Mouse (Mus musculus) MEL (cell line): ENCODE results near the gene Ift20. TPM values are rescaled to one million over a fixed set of nuclear protein-coding genes. Genes with fewer than 3 reads are reported as not detected.

Source experiments
- DNase-seq: peaks from one replicate; pipeline ENCODE4 v3.0.0; 2011; ENCODE audit warnings: low read depth, low spot score
- H3K27ac ChIP-seq: 2 replicates; pipeline ENCODE4 v1.5.1; 2012; ENCODE audit warnings: low read depth, mild to moderate bottlenecking, control low read depth, low read length, moderate library complexity; ENCODE audit not compliant: control insufficient read depth
- H3K27me3 ChIP-seq, 2 experiments: fragments of 150-350 bp in 1 of 2; sonication (generic) in 1 of 2; 2 replicates each; pipeline ENCODE4 v1.6.1; 2012; ENCODE audit warnings: low read length in 2 of 2, mild to moderate bottlenecking in 2 of 2, improper control_type of control experiment in 1 of 2, moderate library complexity in 1 of 2; ENCODE audit not compliant: insufficient read depth in 2 of 2, control insufficient read depth in 1 of 2
- H3K36me3 ChIP-seq, 2 experiments: 2 replicates each; pipeline ENCODE4 v1.6.1; 2012 to 2014; ENCODE audit warnings: low read length in 2 of 2, improper control_type of control experiment in 1 of 2, inconsistent platforms in 1 of 2, mild to moderate bottlenecking in 1 of 2; ENCODE audit not compliant: insufficient read depth in 2 of 2, control insufficient read depth in 1 of 2
- H3K4me1 ChIP-seq, 2 experiments: fragments of 150-350 bp in 1 of 2; sonication (generic) in 1 of 2; 2 replicates each; pipeline ENCODE4 v1.6.1; 2012; ENCODE audit warnings: low read length in 2 of 2, improper control_type of control experiment in 1 of 2, mild to moderate bottlenecking in 1 of 2; ENCODE audit not compliant: insufficient read depth in 2 of 2, control insufficient read depth in 1 of 2
- H3K4me3 ChIP-seq, 2 experiments: fragments of 150-350 bp in 1 of 2; sonication (generic) in 1 of 2; 2 replicates each; pipeline ENCODE4 v1.5.1; 2012; ENCODE audit warnings: low read depth in 2 of 2, low read length in 2 of 2, mild to moderate bottlenecking in 2 of 2, moderate library complexity in 2 of 2, control low read depth in 1 of 2, improper control_type of control experiment in 1 of 2; ENCODE audit not compliant: control insufficient read depth in 1 of 2, insufficient read depth in 1 of 2
- H3K79me2 ChIP-seq: 2 replicates; pipeline ENCODE4 v1.6.1; 2012; ENCODE audit warnings: mild to moderate bottlenecking, low read length, moderate library complexity; ENCODE audit not compliant: control insufficient read depth, poor library complexity, insufficient read depth
- H3K9ac ChIP-seq: 2 replicates; pipeline ENCODE4 v1.6.1; 2012; ENCODE audit warnings: low read depth, mild to moderate bottlenecking, control low read depth, low read length, moderate library complexity; ENCODE audit not compliant: control insufficient read depth, poor library complexity, severe bottlenecking
- H3K9me3 ChIP-seq: fragments of 150-350 bp; sonication (generic); replicated peaks from 2 replicates; pipeline ENCODE4 v1.6.1; 2012; ENCODE audit warnings: mild to moderate bottlenecking, low read length, improper control_type of control experiment, moderate library complexity; ENCODE audit not compliant: insufficient read depth
- BHLHE40 ChIP-seq: IDR thresholded peaks from 2 replicates; pipeline ENCODE4 v1.6.1; 2012; ENCODE audit warnings: low read depth, mild to moderate bottlenecking, inconsistent platforms, low read length, improper control_type of control experiment, borderline replicate concordance
- CHD1 ChIP-seq: IDR thresholded peaks from 2 replicates; pipeline ENCODE4 v1.6.1; 2012; ENCODE audit warnings: low read depth, mild to moderate bottlenecking, inconsistent platforms, low read length, improper control_type of control experiment
- CHD2 ChIP-seq: IDR thresholded peaks from 2 replicates; pipeline ENCODE4 v1.6.1; 2011; ENCODE audit warnings: low read length, improper control_type of control experiment
- CTCF ChIP-seq, 3 experiments: IDR thresholded peaks in 2 of 3; conservative IDR thresholded peaks in 1 of 3; 2 replicates each; pipeline ENCODE4 v1.5.1; 2011 to 2012; ENCODE audit warnings: low read length in 3 of 3, low read depth in 2 of 3, mild to moderate bottlenecking in 2 of 3, improper control_type of control experiment in 1 of 3, inconsistent platforms in 1 of 3, mixed read lengths in 1 of 3, moderate library complexity in 1 of 3; ENCODE audit not compliant: control insufficient read depth in 1 of 3, insufficient read depth in 1 of 3, poor library complexity in 1 of 3, severe bottlenecking in 1 of 3
- E2F4 ChIP-seq: IDR thresholded peaks from 2 replicates; pipeline ENCODE4 v1.6.1; 2011; ENCODE audit warnings: low read depth, low read length, improper control_type of control experiment, borderline replicate concordance
- ELF1 ChIP-seq: IDR thresholded peaks from 2 replicates; pipeline ENCODE4 v1.6.1; 2014; ENCODE audit warnings: low read depth, mild to moderate bottlenecking, inconsistent platforms, low read length, improper control_type of control experiment, moderate library complexity
- EP300 ChIP-seq, 2 experiments: IDR thresholded peaks; 2 replicates each; pipeline ENCODE4 v1.6.1; 2011; ENCODE audit warnings: improper control_type of control experiment in 2 of 2, low read length in 2 of 2, low read depth in 1 of 2, mild to moderate bottlenecking in 1 of 2
- ETS1 ChIP-seq: IDR thresholded peaks from 2 replicates; pipeline ENCODE4 v1.6.1; 2012; ENCODE audit warnings: low read depth, mild to moderate bottlenecking, inconsistent platforms, low read length, improper control_type of control experiment, moderate library complexity
- GABPA ChIP-seq: IDR thresholded peaks from 2 replicates; pipeline ENCODE4 v1.6.1; 2012; ENCODE audit warnings: low read depth, mild to moderate bottlenecking, inconsistent platforms, low read length, improper control_type of control experiment, moderate library complexity
- GATA1 ChIP-seq: IDR thresholded peaks from 2 replicates; pipeline ENCODE4 v1.6.1; 2011; ENCODE audit warnings: low read depth, low read length, improper control_type of control experiment
- HCFC1 ChIP-seq: IDR thresholded peaks from 2 replicates; pipeline ENCODE4 v1.6.1; 2012; ENCODE audit warnings: low read depth, mild to moderate bottlenecking, inconsistent platforms, low read length, improper control_type of control experiment, moderate library complexity
- JUND ChIP-seq: IDR thresholded peaks from 2 replicates; pipeline ENCODE4 v1.6.1; 2011; ENCODE audit warnings: low read depth, mild to moderate bottlenecking, improper control_type of control experiment, low read length
- MAFK ChIP-seq: IDR thresholded peaks from 2 replicates; pipeline ENCODE4 v1.6.1; 2011; ENCODE audit warnings: low read depth, mild to moderate bottlenecking, low read length, improper control_type of control experiment, borderline replicate concordance
- MAX ChIP-seq: IDR thresholded peaks from 2 replicates; pipeline ENCODE4 v1.6.1; 2011; ENCODE audit warnings: low read length, improper control_type of control experiment
- MXI1 ChIP-seq: IDR thresholded peaks from 2 replicates; pipeline ENCODE4 v1.6.1; 2011; ENCODE audit warnings: mild to moderate bottlenecking, low read depth, low read length, improper control_type of control experiment
- MYC ChIP-seq: IDR thresholded peaks from 2 replicates; pipeline ENCODE4 v1.6.1; 2011; ENCODE audit warnings: low read depth, mild to moderate bottlenecking, low read length, improper control_type of control experiment, moderate library complexity
- NELFE ChIP-seq: IDR thresholded peaks from 2 replicates; pipeline ENCODE4 v1.6.1; 2011; ENCODE audit warnings: low read depth, low read length, improper control_type of control experiment
- NRF1 ChIP-seq: IDR thresholded peaks from 2 replicates; pipeline ENCODE4 v1.6.1; 2014; ENCODE audit warnings: low read depth, mild to moderate bottlenecking, inconsistent platforms, low read length, improper control_type of control experiment, moderate library complexity; ENCODE audit not compliant: poor library complexity, insufficient read depth, severe bottlenecking
- POLR2A ChIP-seq, 2 experiments: IDR thresholded peaks; 2 replicates each; pipeline ENCODE4 v1.6.1; 2011 to 2012; ENCODE audit warnings: low read length in 2 of 2, mild to moderate bottlenecking in 2 of 2, control low read depth in 1 of 2, improper control_type of control experiment in 1 of 2, low read depth in 1 of 2, moderate library complexity in 1 of 2; ENCODE audit not compliant: control insufficient read depth in 1 of 2, insufficient read depth in 1 of 2, poor library complexity in 1 of 2
- RCOR1 ChIP-seq: IDR thresholded peaks from 2 replicates; pipeline ENCODE4 v1.6.1; 2012; ENCODE audit warnings: low read depth, mild to moderate bottlenecking, inconsistent platforms, low read length, improper control_type of control experiment
- SIN3A ChIP-seq: IDR thresholded peaks from 2 replicates; pipeline ENCODE4 v1.6.1; 2012; ENCODE audit warnings: low read length, improper control_type of control experiment, inconsistent platforms
- TAL1 ChIP-seq: IDR thresholded peaks from 2 replicates; pipeline ENCODE4 v1.6.1; 2012; ENCODE audit warnings: mild to moderate bottlenecking, inconsistent platforms, low read length, moderate library complexity, mixed read lengths
- TCF12 ChIP-seq: IDR thresholded peaks from 2 replicates; pipeline ENCODE4 v1.6.1; 2014; ENCODE audit warnings: low read depth, mild to moderate bottlenecking, inconsistent platforms, low read length, improper control_type of control experiment, moderate library complexity
- USF2 ChIP-seq, 2 experiments: IDR thresholded peaks; 2 replicates each; pipeline ENCODE4 v1.6.1; 2011 to 2012; ENCODE audit warnings: improper control_type of control experiment in 2 of 2, low read length in 2 of 2, borderline replicate concordance in 1 of 2, inconsistent platforms in 1 of 2, low read depth in 1 of 2, mild to moderate bottlenecking in 1 of 2; ENCODE audit not compliant: insufficient read depth in 1 of 2
- ZC3H11A ChIP-seq: IDR thresholded peaks from 2 replicates; pipeline ENCODE4 v1.6.1; 2012; ENCODE audit warnings: low read depth, mild to moderate bottlenecking, inconsistent platforms, low read length, improper control_type of control experiment
- ZKSCAN1 ChIP-seq: IDR thresholded peaks from 2 replicates; pipeline ENCODE4 v1.6.1; 2012; ENCODE audit warnings: low read depth, mild to moderate bottlenecking, inconsistent platforms, low read length, improper control_type of control experiment, moderate library complexity
- ZMIZ1 ChIP-seq: IDR thresholded peaks from 2 replicates; pipeline ENCODE4 v1.6.1; 2012; ENCODE audit warnings: low read depth, mild to moderate bottlenecking, inconsistent platforms, low read length, improper control_type of control experiment, moderate library complexity
- ZNF384 ChIP-seq: IDR thresholded peaks from 2 replicates; pipeline ENCODE4 v1.6.1; 2012; ENCODE audit warnings: low read depth, mild to moderate bottlenecking, inconsistent platforms, low read length, improper control_type of control experiment
- polyA plus RNA-seq, 2 experiments: library from polyadenylated mRNA; stranded (reverse) in 1 of 2; unstranded in 1 of 2; fragments of >175 nt in 1 of 2; fragments of >200 nt in 1 of 2; gene quantifications; 2 replicates each; pipeline versions ENCODE4 v1.2.1 to v1.2.4; 2012; ENCODE audit warnings: low replicate concordance in 2 of 2, low read depth in 1 of 2; ENCODE audit not compliant: insufficient read length in 2 of 2, insufficient read depth in 1 of 2, missing spikeins in 1 of 2
- total RNA-seq: library from RNA; depleted of rRNA; stranded (reverse); fragments of 300-350 nt; gene quantifications from 2 replicates; pipeline ENCODE4 v1.2.3, GENCODE M21; 2012

Ift20 gene
- total and polyA plus RNA-seq, 3 experiments: 128 to 196 TPM; not detected in 1

GRCm38 (mm10) chr11:78497071-78497541 lies 39.1 kb upstream of the Ift20 start:
- H3K27me3 ChIP-seq: peaks cover 0 to 1% of the 10 kb centered on the region in 2 experiments; a peak in 3 of 4 replicates
- DNase-seq: no peak
- TF ChIP-seq GABPA (no peak), MAX (no peak), BHLHE40 (no peak), RCOR1 (no peak), NRF1 (no peak), MXI1 (no peak), SIN3A (no peak), CTCF (IDR thresholded peaks at IDR 0.05 in 2 of 3, conservative IDR thresholded peaks at IDR 0.05 in 1 of 3; ENCODE audit: control insufficient read depth in 1 of 3, insufficient read depth in 1 of 3, low read depth in 2 of 3, low read length in 3 of 3, poor library complexity in 1 of 3, severe bottlenecking in 1 of 3) (no peak), ZKSCAN1 (no peak), JUND (no peak), ZMIZ1 (no peak), HCFC1 (no peak), USF2 (IDR thresholded peaks at IDR 0.05; ENCODE audit: borderline replicate concordance in 1 of 2, insufficient read depth in 1 of 2, low read depth in 1 of 2, low read length in 2 of 2) (no peak), ZC3H11A (no peak), ETS1 (no peak), TAL1 (no peak), POLR2A (IDR thresholded peaks at IDR 0.05; ENCODE audit: control insufficient read depth in 1 of 2, insufficient read depth in 1 of 2, low read depth in 1 of 2, low read length in 2 of 2, poor library complexity in 1 of 2) (no peak)

DNA sequence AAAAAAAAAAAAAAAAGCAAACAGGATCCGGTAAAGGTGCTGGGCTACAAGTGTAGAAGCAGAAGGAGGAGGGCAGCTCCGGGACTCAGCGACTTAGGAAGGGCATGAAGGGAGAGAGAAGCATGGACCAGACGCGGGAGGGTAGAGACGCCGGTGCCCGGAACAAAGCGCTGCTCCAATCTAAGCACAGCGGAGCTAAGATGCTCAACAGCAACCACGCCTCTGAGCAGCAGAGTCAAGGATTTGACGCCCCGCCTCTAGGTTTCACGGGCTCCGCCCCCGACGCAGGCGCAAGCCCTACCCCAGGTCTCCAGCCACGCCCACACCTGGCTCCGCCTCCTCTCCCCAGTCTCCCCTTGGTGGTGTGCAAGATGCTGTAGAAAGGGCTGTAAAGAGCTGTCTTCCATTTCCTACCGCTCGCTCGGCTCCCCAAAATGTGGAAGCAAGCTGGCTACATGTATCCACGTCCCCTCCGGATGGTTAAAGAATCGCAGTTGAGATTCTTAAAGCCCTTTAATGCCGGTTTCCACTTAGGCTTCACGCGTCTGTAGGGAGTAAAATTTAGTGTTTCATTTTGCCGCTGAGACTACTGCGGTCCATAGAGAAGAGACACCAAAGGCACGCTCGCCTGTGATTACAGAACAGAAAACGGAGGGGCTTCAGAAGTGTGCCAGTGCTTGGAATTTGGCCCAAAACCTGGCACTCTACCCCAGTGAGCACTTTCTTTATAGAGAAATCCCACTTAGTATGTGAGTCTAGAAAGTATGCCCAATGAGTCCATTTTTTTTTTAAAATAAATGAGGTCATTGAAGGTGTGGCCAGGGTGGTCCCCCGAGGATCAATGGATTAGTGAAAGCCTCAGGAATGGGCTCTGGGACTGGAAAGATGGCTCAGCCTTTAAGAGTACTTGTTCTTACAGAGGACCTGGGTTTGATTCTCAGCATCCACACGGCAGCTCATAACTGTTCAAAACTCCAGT lies 38.3 kb upstream of the Ift20 start, which contains the start of gene Sarm1:
TSS of gene Sarm1 (minus strand) at position 211 of the 979 bp plus-strand sequence.
- Histone ChIP-seq H3K4me1 (peaks cover 0 to 18% of the 10 kb centered on the region in 2 experiments; a peak in 2 of 4 replicates), H3K27ac (peak within 1 kb of the TSS; percentile 43; the same call in 1 of the 2 replicates), H3K36me3 (peaks cover 0 to 7% of the 10 kb centered on the region in 2 experiments; a peak in 1 of 4 replicates), H3K27me3 (peaks cover 0 to 1% of the 10 kb centered on the region in 2 experiments; a peak in 3 of 4 replicates), H3K4me3 (peak within 1 kb of the TSS; percentile 65 to 80), H3K9me3 (no peaks in the 10 kb centered on the region), H3K9ac (peak within 1 kb of the TSS; percentile 69), H3K79me2 (no peaks in the 10 kb centered on the region)
- DNase-seq: peak; percentile 99
- TF ChIP-seq EP300 (IDR thresholded peaks at IDR 0.05; ENCODE audit: low read depth in 1 of 2, low read length in 2 of 2) (no peak), ZMIZ1 (peak; percentile 84), GABPA (no peak), ZKSCAN1 (no peak), CHD1 (no peak), MXI1 (peak; percentile 70; the same call in 1 of the 2 replicates), E2F4 (no peak), BHLHE40 (no peak), ELF1 (no peak), HCFC1 (peak; percentile 52), ETS1 (no peak; the same call in 1 of the 2 replicates), MYC (no peak), TCF12 (peak; percentile 63; the same call in 1 of the 2 replicates), GATA1 (no peak), MAFK (no peak), ZNF384 (peak; percentile 80), CHD2 (no peak), NELFE (peak; percentile 88)

More at GRCm38 (mm10) chr11:78497071-78497541, 39.1 kb upstream of the Ift20 start:
- H3K9me3 ChIP-seq: no peaks in the 10 kb centered on the region
- no peak overlapping the region for H3K27ac ChIP-seq
- H3K4me1 ChIP-seq: peaks cover 0 to 17% of the 10 kb centered on the region in 2 experiments; a peak in 2 of 4 replicates
- H3K36me3 ChIP-seq: peaks cover 0 to 7% of the 10 kb centered on the region in 2 experiments; a peak in 1 of 4 replicates
- H3K4me3 ChIP-seq: peak overlapping the region in 1 of 2 experiments; percentile 22; a peak in 2 of 4 replicates
- H3K79me2 ChIP-seq: no peaks in the 10 kb centered on the region
- no peak overlapping the region for H3K9ac ChIP-seq
